Mouse (Mus musculus) megakaryocyte, adult 5-6 weeks (primary cell): ENCODE results near the gene Gm49450. TPM values are rescaled to one million over a fixed set of nuclear protein-coding genes. Genes with fewer than 3 reads are reported as not detected.
"Not testable (repeated sequence)": the region's sequence is repeated elsewhere in the genome, so short reads cannot be mapped to it uniquely, and the experiment has no call there.

Experiments used
- ATAC-seq: 2 replicates; pipeline ENCODE4 v1.8.0; 2016; ENCODE audit warnings: mild to moderate bottlenecking, inconsistent platforms; ENCODE audit not compliant: poor library complexity, severe bottlenecking
- total RNA-seq, 2 experiments: library from RNA; stranded (forward) in 1 of 2; stranded (reverse) in 1 of 2; fragments of 153-499, 151-499 nt in 1 of 2; fragments of 221-1000, 200-1000 nt in 1 of 2; gene quantifications; 2 replicates each; pipeline versions ENCODE4 v1.2.3 to v1.2.4; 2015 to 2017

Gm49450 gene
- total RNA-seq, 2 experiments from 2014 or later, result 0.25 TPM; not detected in 1

DNA sequence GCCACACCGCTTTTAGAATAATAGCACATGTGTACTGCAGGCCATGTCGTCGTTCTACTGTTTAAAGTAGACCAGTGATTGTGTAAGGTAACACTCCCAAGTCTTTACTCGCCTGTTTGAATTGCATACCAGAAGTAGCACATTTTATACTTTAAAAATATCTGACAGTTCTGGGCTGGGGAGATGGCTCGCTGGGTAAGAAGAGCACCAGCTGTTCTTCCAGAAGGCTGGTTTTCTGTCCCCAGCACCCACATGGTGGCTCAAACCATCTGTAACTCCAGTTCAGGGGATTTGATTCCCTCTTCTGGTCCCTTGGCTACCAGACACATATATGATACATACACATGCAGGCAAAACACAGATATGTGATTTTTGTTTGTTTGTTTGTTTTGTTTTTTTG, 4.1 kb upstream of the Gm49450 start:
- no peak for ATAC-seq

DNA sequence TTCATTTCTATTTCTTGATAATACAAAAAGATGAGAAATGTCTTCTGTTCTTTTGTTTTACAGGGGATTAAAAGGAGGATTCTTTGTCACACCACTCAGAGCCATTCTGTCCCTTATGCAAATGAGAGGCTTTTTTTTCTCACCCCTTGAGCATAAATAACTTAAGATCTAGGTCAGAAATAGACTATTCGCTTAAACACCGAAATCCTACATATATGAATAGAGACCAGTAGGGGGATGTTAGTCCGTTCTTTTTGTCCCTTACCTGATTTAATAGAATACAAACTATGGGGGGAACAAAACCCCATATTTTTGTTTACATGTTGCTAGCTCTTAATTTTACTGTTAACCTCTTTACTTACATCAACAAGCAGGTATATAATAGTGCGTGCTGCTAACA, 2.6 kb upstream of the Gm49450 start:
- no peak for ATAC-seq

DNA sequence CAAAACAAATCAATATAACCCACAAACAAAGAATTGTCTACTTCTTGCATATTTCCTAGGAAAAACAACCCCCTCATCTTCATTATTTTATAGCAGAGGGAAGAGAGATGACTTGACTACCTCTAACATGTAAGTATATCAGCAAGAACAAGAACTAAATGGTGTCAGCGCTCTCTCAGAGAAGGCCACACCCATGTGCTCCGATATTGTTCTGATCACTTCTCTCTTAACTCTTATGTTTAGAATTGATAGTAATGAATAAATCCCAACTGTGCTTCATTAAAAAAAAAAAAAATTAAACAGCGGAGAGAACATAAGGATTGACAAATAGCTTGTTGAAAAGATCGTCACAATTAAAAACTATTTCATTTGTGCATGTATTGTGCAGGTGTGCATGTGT, 2.0 kb upstream of the Gm49450 start:
- no peak for ATAC-seq

DNA sequence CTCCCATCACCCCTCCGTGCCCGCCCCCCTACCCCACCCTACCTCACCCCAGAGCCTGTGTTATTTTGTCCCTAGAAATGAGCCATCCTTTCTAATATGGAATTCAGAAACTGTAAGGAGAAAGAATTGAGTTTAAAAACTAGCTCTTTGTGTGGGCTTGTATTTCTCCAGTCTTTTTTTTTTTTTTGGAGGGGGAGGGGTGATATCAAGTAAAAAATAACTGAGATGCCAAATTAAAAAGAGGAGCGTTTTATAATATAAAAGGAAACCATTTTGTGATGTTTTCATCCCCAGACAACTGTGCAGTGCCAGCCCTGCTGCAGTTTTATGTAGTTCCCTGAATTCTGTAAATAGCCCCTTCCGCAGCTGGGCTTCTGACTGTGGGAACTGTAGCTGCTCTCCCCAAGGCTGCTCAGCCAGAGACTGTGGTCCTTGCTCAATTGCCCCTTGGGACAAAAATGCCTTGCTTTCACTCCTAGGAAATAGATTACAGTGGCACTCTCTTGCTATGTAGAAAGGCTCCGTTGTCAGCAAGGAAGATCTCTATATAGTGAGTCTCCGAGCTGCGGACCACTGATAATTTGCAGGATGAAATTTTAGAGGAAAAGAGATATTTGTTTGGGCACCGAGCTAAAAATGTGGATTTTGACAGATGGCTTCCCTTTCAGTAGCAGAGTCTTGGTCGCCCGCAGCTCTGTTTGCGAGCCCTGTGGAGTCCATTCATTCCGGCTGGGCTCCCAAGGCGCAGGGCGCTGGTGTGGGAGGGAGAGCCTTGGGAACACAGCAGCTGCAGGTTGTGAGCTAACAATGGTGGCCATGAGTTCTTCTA, 1.3 kb upstream of the Gm49450 start:
- ATAC-seq, result no peak

DNA sequence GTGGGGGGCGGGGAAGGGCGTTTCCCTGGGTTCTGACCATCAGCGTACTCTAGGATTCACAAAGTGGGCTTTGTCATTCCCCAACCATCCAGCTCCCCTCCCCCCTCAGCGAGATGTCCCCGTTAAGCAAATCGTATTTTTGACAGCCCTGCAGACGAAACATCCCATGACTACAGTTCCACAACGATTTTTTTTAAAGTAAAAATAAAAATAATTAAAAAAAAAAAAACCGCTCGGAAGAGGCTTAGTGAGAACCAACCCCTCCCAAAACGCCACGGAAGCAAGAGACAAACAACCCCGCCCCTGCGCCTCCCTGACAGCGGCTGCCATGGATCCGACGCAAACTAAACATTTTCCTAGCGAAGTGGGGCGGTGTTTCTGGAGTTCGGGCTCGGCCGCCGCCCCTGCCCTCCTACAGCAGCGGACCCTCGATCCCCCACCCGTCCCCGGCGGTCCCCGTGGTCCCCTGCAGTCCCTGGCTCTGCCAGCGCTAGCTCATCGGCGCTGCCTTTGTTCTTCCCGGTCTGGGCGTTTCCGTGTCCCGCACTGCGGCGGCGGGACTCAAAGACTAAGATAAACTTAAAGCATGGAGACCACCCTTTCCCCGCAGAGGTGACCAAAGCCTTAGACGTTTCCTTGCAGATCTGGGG, 475 bp downstream of the Gm49450 start:
- ATAC-seq, result peak; percentile 81

DNA sequence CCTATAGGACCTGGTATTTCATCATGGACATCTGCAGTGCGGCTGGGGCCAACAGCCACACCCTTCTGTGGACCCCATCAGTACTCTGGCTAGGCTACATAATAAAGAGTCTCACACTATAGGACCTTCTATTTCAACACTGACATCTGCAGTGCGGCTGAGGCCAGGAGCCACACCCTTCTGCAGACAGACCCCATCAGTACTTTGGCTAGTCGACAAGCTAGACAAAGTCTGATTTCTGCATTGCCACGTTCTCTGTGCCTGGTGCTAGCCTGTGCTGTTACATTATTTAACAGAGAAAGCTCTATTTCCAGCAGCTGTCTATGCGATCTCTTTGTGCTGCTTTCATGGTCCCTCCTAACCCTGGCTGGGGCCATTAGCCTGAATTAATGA, 1.3 kb downstream of the Gm49450 start:
- no peak for ATAC-seq

DNA sequence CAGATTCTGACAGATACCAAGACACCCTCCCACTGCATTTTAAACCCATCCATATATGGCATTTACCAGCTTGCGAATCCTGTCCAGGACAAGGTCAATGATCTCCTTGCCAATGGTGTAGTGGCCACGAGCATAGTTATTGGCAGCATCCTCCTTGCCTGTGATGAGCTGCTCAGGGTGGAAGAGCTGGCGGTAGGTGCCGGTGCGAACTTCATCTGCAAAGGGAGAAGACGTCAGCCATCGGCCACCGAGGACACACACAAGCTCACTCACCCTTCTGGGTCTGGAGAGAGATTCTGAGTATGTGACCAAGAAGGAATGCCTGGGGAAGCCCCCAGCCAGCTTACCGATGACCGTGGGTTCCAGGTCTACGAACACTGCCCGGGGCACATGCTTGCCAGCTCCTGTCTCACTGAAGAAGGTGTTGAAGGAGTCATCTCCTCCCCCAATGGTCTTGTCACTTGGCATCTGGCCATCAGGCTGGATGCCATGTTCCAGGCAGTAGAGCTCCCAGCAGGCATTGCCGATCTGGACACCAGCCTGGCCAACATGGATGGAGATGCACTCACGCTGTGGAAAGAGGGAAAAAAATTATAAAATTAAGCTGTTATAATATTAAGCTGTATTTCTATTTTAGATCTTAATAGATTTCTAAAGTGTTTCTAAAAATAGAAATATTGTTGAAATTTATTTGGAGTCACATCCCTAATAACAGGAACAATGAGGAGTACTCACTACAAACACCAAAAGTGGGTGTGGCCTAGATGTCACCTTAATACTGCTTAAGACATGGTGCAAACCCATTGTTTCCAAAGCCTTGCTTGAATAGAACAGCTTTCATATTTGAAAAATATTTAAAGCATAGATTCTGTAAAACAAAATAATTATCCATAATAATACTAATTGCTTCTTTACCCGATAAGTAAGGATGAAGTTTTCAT, 2.0 kb downstream of the Gm49450 start:
- ATAC-seq, result not testable (repeated sequence)

DNA sequence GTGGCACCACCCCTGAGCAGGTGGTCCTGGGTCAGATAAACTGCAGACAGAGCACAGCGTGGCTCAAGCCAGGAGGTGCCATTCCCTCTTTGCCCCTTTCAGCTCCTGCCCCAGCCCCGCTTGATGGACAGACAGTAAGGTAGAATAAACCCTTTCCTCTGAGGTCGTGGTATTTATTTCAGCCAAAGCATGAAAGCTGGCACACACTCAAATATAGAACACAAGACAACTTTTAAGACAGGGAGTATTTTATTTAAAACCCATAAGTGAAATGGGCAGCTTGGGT, 3.8 kb downstream of the Gm49450 start:
- no peak for ATAC-seq

DNA sequence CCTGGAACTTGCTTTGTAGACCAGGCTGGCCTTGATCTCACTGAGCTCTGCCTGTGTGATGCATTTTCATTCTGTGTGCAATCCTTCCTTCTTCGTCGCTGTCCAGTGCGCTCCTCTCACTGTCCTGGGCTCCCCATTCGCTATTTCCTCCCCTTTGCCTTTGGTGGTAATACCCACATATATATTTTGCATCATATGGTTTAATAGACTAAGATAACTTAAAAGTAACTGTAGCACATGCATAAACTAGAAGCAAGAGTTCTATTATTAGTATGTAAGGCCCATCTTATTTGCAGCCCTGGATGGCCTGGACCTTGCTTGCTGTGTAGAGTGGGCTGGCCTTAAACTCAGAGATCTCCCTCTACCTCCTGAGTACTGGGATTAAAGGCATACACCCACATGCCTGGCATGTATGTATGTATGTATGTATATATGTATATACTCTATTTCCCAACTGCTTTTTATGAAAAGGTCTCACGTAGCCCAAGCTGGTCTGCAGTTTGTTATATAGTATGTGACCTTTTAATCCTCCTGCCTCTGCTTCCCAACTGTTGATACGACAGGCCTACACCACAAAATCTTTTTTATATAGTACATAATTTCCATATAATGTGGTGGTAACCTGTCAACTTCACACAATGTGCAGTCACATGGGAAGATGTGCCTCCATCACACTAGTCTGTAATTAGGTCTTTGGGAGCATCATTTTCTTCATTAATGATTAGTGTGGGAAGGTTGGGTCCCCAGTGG, 4.3 kb downstream of the Gm49450 start:
- ATAC-seq, result no peak

DNA sequence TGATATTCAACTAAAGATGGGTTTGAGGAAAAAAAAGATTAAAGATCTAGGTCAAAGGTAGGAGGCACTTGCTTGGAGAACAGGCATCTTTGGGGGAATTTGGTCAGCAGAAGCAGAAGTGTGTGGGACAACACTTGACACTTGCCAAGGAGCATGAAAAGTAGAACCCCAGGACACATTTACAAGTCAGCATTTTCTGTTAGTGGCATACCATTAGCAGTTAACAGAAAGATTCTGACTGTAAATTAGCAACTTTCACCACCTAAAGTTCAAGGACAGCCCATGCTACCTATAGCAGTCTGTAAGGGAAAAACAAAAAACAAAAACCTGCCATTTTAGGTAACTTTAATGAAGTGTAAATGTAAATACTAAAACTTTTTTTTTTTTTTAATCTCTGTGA, 5.0 kb downstream of the Gm49450 start:
- ATAC-seq, result no peak

DNA sequence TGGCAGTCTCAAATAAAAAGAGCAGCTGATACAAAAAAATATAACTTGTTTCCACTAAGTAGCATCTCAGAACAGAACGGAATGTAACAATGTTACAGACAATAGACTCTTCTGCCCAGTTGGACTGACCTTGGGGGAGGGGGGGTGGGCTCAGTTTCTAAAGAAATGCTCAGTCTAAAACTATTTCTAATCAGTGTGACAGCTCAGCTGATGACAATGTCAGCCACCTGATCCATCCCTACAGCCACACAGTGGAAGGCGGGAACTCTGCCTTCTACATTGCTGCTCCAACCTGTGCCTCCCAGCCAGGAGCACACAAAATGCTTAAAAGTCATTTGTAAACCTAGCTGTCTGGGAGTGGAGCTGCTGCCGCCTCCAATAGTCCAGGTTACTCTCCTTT, 5.5 kb downstream of the Gm49450 start:
- ATAC-seq, result no peak

DNA sequence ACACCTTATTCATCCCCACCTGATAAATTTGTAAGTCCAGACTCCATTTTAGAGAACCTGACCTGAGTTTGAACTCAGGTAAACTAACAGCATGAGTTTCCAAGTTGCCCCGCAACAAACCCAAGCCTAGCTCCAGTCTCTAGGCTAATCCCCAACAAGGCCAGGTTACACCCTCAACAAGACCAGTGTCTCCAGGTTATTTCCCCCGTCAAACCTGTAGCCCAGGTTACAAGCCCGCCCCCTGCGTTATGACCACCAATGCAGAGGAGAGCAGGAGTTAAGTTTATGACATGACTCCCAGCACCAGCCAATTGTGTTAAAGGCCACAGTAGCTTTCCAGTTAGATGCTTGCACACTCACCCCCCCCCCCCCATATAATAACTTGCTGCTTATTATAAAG, 10.2 kb downstream of the Gm49450 start:
- ATAC-seq, result no peak

DNA sequence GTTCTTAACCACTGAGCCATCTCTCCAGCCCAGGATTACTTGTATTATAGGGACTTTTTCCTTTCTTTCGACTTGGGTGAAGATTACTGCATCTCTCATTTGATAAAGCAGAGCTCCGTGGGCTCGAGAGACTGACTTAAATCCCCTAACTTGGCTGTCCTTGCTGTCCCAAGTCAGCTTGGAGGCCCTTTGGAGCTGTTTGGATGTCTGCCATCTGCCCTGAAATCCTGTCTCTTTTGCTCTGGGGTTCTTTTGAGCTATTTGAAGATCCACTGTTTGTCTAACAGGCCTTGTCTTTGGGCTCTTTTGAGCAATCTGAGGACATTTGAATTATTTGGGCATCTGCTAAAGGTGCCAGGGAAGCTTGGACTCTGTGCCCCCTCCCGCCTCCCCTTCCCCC, 11.3 kb downstream of the Gm49450 start:
- ATAC-seq, result no peak

DNA sequence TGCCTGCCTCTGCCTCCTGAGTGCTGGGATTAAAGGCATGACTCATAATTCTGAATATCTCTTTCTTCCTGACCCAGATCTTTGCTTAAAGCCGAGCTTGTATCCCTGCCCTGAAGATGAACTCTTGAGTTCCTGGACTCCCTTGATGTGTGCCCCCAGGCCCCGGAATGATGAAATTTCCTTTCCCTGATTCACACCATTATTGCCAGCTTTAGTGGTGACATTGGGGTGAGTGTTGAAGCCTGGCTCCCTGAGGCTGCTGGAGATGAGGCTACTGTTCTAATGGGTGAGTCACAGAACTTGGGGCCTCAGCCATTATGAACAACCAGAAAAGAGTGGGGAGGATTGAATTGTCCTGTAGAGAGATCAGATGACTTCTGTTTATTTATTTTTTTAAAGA, 11.8 kb downstream of the Gm49450 start:
- ATAC-seq, result no peak

DNA sequence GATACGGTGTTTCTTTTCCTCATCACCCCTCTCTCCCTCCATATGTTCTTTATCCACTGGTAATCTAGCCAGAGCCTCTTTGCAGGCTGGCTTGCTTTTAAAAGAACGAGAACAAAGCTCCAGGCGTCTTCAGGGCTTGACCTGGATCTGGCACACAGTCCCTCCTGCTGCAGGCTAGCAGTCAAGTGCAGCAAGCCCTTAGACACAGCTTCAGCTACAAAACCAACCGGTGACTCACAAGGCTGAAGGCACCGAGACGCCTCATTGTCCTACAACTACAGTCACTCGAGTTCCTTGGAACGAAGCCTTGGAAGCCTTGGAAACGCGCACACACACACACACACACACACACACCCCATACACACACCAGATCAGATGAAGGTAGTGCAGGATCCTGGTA, 12.5 kb downstream of the Gm49450 start:
- no peak for ATAC-seq

DNA sequence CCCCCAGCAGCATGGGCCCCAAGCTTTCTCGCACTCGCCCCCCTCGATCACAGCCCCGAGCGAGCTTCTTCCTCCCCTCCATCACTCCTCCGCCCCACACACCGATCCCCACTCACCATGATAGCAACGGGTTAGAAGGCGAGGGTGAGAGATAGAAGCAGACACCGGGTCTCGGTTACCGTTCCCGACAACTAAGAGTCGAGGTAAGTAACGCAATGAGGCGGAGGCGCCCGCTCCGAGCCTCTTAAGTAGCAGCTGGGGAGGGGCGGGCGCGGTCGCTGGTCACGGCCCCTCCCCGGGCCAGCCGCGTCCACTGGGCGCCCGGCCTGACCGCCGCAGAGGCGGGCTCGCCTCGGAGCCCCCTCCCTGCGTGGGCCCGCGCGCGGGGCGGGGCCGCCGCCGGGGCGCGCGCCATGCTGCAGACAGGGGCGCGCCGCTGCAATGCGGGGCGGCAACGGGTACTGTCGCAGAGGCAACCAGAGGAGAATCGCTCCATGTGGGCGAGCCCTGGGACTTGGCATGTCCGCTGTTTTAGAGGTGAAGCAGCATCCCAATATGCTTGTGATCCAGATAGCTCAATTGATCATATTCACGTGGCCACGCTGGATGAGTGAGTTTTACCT, 19.0 kb downstream of the Gm49450 start, which contains the start of gene Tuba1b:
Gene Tuba1b (minus strand): TSS at position 349 of the 623 bp plus-strand sequence.
- ATAC-seq, result peak; percentile 83

DNA sequence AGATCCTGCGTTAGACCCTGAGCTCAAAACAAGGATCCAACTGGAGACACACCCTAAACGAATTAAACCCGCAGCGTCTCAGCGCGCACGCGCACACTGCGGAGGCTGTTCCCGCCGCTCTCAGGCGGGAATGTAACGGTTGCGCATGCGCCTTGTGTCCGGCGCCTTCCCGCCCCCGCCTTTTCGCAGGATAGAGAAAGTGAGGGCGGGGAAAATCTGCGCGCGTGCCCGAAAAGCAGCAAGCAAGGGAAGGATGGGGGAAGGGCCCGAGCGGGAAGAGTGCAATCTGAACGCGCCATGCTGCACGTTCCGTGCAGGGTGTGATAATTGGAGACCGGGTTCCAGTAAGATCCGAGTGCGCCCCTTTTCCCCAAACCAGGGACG, 19.5 kb downstream of the Gm49450 start:
- ATAC-seq, result peak; percentile 63

DNA sequence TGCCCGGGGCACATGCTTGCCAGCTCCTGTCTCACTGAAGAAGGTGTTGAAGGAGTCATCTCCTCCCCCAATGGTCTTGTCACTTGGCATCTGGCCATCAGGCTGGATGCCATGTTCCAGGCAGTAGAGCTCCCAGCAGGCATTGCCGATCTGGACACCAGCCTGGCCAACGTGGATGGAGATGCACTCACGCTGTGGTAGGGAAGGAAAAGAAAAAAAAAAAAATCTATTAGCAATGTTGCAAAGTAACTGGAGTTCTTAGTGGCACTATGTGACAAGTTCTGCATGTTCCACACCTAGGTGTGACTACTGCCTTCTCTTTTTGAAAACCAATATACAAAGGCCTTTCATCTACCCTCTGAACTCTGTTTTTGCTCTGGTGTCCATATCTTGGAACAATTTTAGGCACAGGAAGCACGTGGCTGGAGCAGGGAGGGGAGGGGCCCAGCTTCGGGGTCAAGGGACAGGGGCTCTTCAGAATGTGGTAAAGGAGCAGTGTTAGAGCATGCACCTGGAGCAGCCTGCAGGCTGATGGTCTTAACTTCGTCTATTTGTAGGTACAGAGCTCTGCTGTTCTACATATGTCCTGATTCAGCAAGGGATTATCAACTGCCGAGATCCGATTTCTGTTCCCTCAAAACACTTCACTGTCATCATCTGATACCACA, 20.2 kb downstream of the Gm49450 start:
- not testable (repeated sequence) for ATAC-seq

DNA sequence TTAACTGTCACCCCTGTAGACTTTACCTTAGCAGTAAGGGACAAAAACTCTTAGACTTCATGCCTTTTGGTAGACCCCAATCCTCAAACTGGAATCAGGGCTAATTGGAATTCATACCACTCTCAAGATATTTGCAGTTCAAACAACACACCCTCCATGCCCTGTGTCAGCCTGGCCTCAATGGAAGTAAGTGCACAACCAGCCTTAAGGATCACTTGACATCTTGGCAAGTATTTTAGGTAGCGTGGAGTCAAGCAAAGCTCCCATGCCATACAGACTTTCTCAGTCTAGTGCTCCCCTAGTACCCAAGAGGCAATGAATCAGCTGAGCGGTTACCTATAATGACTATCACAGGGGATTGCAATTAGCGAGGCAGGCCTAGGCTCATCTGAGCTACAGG, 22.4 kb downstream of the Gm49450 start:
- no peak for ATAC-seq
